Mouse (Mus musculus) cortical plate, adult 2 months (tissue): ENCODE results near the gene Ppox.

Experiments
- CTCF ChIP-seq: fragments of 200-500 bp; IDR thresholded peaks from 2 replicates; pipeline ENCODE4 v1.5.1; 2011; ENCODE audit warnings: mild to moderate bottlenecking, control low read depth, low read length; ENCODE audit not compliant: insufficient read depth; ENCODE audit errors: extremely low read depth
- POLR2A ChIP-seq: fragments of 200-500 bp; IDR thresholded peaks from 2 replicates; pipeline ENCODE4 v1.6.1; 2011; ENCODE audit warnings: mild to moderate bottlenecking, low read length, control low read depth; ENCODE audit not compliant: insufficient read depth; ENCODE audit errors: extremely low read depth

DNA sequence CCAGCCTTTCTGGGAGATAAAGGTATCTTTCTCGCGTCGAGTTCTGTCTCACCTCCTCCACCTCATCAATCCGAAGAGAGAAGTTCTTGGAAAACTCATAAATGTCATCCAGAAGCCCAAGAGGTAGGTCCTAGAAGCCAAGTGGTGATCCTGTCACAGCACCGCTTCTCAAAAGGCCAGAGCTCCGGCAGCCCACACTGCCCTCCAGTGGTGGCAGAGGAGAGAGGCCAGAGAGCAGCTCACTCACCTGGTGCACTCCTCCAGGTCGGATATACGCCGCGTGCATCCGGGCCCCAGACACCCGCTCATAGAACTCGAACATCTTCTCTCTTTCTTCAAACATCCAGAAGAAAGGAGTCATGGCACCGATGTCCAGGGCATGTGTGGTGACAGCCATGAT lies 42.5 kb downstream of the Ppox start:
- TF ChIP-seq CTCF: peak; percentile 51
- TF ChIP-seq POLR2A: no peak
